Mouse (Mus musculus) E14TG2a.4 (cell line): ENCODE measurements around the gene Rbbp6.

Experiments
- CTCF ChIP-seq: conservative IDR thresholded peaks from 2 replicates; pipeline ENCODE4 v1.5.1; 2014; ENCODE audit warnings: low read length
- POU5F1 ChIP-seq: IDR thresholded peaks from 2 replicates; pipeline ENCODE4 v1.6.1; 2014; ENCODE audit warnings: low read length, borderline replicate concordance

GRCm38 (mm10) chr7:123001341-123002027 lies 36.0 kb downstream of the Rbbp6 start:
- TF ChIP-seq CTCF (no peak), POU5F1 (no peak)
